7 mouse cellular contexts compared by ENCODE assay signal in genomic region chr7:45215673-45216441, GRCm38 (mm10). TPM values are rescaled to one million over a fixed set of nuclear protein-coding genes. Genes with fewer than 3 reads are reported as not detected.
DNase-seq lines count a peak whose midpoint lies in the region; ATAC-seq and TF ChIP-seq lines count a peak whose summit lies in the region.

Gene Tead2, plus strand, starts transcription at chr7:45215753.

- POLR2A ChIA-PET in Patski (lab: Charles Lee): interaction anchor here (0.6 kb wide), 2 partner anchors 17 to 179 kb away, joined by 3 read pairs; no protein-coding TSS in a partner anchor

- H3K27me3 ChIP-seq in Patski: no peaks in the 10 kb centered on the region

- in situ Hi-C loops in Patski (cut with MboI; ENCODE audit: low pct_unique_long_range_greater_than_20kb): no loop called here

- ATAC-seq in Patski: peak; percentile 55

- CTCF ChIA-PET in Patski (lab: Charles Lee): no interaction called here

- no peak for DNase-seq in Patski (ENCODE audit: low read depth, low spot score)
- peak; percentile 60 to 75 for DNase-seq in adrenal gland, postnatal 36 days
- DNase-seq in heart, adult 9 months (ENCODE audit: low spot score in 2 of 2): peak; percentile 32 to 51
- DNase-seq in kidney, postnatal 10 days: peak; percentile 82
- DNase-seq in lung, postnatal 4 days: peak; percentile 73 to 80
- peak; percentile 28 for DNase-seq in urinary bladder, postnatal 25 days (ENCODE audit: low spot score)
- DNase-seq in thymus, adult 18-20 months: no peak

- no peak for TF ChIP-seq CTCF in Patski (IDR thresholded peaks at IDR 0.05)

RNA-seq across cellular contexts. Expression of gene Tead2, which starts in this region (rescaled TPM):
- 94.7 TPM for polyA plus RNA-seq in Patski (2021)
- total RNA-seq in adrenal gland, postnatal 36 days (2021): 10 to 100 TPM; 10.6 to 15.3 TPM

Comparison
In these comparisons a context has a peak if more than half of its experiments do, and no peak if none do; other contexts are left out.
1. DNase-seq: peak in adrenal gland, postnatal 36 days (2 of 2), heart, adult 9 months (2 of 2), kidney, postnatal 10 days (single experiment), lung, postnatal 4 days (2 of 2) and urinary bladder, postnatal 25 days (single experiment); none in Patski (single experiment) and thymus, adult 18-20 months (0 of 2).